Mouse (Mus musculus): ENCODE data around the gene Slc30a9. TPM values are rescaled to one million over a fixed set of nuclear protein-coding genes. Genes with fewer than 3 reads are reported as not detected.

Slc30a9 gene
- total RNA-seq, 2 experiments from 2014 or later, result 174 TPM

DNA sequence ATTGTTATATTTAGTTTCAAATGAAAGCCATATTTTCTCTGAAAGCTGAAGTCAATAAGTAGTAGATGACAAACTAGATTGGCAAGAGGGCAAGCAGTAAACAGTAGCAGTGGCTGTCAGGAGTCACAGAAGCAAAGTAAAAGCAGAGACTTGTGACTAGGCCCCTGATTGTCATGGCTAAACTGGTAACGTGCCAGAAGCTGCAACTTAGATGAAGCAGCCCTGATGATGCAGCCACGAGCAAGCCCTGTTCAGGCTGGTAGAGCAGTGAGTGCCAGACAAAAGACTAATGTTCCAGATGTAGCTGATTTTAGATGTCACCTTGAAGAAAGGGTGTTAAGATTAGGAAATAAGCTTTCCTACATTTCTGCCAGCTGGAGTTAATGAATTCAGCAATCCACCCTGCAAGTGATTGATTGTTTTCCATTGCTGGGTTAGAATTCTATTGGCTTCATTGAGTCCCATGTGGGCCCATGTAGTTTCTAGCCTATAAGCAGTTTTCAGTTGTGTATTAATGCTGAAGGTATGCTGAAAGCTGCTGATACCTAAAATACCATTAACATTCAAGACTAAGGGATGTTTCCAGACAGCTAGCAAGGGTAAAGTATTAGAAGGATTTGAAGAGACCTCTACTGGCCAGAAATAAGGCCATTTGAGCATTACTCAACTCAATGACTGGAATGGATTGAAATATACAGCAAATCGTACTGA, 5.2 kb downstream of the Slc30a9 start:
- no peak for DNase-seq (ENCODE audit: extremely low spot score in 1 of 2, low spot score in 1 of 2)

DNA sequence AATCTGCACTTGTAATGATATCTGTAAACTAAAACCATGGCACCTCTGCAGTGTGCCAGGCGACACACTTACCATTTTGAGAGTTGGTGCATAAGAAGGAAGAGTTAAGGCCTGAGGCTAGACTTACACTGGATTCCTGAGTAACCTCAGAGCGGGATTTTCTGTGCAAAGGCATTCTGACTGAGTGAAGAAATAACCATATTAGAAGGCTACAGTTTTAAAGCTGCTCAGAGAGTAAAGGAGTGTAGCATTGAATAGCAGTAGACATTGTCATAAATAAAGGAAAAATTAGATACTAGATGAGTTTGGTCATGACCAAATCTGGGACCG, 5.7 kb downstream of the Slc30a9 start:
- DNase-seq (ENCODE audit: extremely low spot score in 1 of 2, low spot score in 1 of 2), result no peak

DNA sequence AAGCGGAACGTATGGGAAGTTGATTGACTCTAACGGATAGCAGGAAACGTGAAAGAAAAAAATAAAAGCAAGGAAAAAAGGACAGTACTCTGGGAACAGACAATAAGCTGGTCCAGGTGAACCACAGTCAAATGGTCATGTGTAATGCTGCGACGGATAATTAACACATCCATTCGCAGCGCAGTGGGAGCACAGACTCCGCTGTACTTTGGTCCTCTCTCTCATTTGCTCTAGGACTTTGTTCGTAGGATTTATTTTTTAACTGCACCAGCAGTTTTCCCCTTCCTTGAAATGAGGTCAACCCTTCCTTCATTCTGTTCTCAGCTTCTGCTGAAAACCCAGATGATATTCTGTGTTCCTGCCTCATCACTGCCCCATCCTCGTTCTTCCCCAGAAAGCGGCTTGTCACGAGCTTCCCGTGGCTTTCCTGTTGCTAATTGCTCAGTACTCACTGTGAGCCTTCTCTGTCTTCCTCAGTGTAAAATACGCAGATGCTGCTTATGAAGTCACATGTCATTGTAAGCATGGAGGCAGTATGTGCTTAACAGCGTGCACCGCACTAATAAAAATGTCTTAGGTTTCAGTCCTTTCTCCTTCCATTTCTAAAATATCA, 15.0 kb downstream of the Slc30a9 start:
- DNase-seq (ENCODE audit: extremely low spot score in 1 of 2, low spot score in 1 of 2), result no peak

DNA sequence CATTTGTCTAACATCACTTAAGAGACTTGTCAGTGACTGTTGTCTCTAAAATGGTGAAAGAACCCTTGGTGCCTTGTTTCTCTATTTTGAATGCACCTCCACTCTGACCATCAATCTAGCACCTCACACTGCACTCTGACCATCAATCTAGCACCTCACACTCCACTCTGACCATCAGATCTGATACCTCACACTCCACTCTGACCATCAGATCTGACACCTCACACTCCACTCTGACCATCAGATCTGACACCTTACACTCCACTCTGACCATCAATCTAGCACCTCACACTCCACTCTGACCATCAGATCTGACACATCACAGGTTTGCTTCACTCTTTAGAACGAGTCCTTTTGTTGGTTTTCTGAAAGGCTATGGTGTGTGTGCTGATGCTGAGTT, 17.3 kb downstream of the Slc30a9 start:
- DNase-seq (ENCODE audit: extremely low spot score in 1 of 2, low spot score in 1 of 2), result no peak

DNA sequence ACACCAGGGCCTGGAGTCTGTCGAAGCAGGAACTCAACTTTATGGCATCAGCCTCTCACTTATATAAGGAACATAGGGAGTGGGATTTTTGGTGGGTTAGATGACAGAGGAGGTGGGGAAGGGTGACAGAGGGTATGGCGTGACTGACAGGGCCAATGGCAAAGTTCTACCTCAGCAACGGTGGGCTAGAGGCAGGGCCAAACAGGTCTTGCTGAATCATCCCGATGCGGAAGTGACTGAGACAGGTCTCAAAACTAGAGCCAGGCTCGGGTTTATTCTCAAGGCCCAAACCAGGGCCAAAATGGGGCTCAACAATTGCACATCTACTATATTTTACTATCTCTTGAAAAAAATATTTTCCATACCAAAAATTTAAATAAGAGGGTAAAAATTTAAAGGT, 34.1 kb downstream of the Slc30a9 start:
- DNase-seq (ENCODE audit: extremely low spot score in 1 of 2, low spot score in 1 of 2), result no peak

DNA sequence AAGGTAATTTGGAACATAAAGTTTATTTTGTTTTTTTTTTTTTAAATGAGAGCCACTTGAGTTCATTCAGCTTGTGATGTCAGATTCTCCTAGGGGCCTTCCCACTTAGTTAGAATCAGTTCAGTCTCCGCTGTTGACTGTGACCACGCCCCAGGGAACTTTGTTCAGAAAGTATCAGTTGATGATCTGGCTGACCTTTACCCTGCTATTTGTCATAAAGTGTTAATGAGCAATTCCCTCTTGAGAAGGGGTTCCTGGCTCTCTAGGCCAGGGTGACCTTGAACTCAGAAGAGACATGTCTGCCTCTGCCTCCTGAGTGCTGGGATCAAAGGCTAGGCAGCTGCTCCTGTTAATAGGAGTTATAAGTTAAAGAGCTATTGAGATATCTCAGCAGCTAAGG, 40.3 kb downstream of the Slc30a9 start:
- DNase-seq (ENCODE audit: extremely low spot score in 1 of 2, low spot score in 1 of 2), result no peak

DNA sequence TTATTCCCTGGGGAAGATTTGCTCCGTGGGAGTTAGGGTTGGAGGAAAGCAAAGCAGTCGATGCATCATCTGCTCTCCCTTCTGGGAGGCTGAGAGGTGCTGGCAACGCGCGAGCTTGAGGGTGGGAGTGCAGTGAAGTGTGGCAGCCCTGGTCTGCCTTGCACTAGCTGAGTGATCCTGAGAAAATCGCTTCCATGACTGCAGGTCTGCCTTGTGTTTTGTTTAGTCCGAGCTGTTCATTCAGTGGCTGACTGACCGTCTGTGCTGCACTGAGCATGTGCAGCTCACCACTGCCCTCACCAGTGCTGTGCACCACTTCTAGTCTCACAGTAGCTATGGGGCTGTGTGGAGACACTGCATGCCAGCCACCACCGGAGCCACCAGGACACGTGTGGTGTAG, 42.2 kb downstream of the Slc30a9 start:
- peak in 1 of 2 experiments; percentile 21 for DNase-seq (ENCODE audit: extremely low spot score in 1 of 2, low spot score in 1 of 2)

DNA sequence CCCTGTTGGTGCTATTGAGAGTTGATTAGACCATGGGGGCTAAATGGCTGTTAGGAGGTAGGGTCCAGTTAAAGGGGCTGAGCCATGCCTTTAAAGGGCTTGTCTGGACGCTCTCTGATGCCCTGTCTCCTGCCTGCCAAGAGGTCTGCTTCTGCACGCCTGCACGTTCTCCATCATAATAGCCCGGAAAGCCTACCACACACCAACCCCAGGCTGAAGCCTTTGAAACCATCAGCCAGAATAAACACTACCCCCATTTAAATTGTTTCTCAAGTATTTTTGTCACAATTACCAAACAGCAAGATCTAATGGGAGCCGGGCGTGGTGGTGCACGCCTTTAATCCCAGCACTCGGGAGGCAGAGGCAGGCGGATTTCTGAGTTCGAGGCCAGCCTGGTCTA, 55.6 kb downstream of the Slc30a9 start:
- no peak for DNase-seq (ENCODE audit: extremely low spot score in 1 of 2, low spot score in 1 of 2)

DNA sequence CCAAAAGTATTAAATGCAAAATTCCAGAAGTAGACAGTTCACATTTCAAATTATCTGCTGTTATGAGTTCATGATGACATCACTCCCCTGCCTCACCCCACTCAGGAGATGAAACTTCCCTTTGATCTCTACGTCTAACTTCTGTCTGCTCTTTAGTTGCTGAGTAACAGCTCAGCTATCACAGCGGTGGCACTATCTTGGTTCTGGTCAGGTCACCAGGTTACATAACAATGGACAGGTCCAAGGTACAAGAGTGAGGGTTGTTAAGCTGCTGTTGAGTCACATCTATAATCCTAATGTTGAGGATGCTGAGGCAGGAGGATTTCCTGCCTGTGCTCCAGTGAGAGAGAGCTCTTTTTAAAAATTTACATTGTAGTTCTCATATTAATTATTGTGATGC, 56.2 kb downstream of the Slc30a9 start:
- no peak for DNase-seq (ENCODE audit: extremely low spot score in 1 of 2, low spot score in 1 of 2)

DNA sequence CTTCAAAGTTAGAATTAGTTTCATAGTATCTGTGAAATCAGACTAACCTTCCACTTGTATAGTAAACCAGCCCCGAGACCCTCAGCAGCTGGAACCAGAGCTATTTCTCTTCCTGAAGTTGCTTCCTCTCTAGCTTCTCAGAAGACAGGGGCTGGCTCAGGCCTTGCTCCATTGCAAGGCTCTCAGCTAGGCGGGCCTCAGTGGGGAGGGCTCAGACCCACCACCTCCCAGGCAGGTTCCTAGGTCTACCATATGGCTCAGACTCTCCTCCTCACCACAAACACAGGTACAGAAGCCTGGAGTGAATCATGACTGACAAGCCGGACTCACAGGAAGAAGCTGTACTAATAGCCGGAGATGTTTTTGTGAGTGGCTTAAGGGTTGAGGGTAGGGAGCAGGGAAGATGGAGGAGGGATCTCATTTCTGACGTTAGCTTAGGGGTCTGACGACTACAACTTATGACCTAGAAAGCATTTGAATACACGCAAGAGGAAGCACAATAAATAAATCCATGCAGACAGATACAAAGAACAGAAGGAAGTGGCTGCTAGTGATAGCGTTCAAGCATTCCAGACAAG, 70.4 kb downstream of the Slc30a9 start:
- no peak for DNase-seq (ENCODE audit: extremely low spot score in 1 of 2, low spot score in 1 of 2)

DNA sequence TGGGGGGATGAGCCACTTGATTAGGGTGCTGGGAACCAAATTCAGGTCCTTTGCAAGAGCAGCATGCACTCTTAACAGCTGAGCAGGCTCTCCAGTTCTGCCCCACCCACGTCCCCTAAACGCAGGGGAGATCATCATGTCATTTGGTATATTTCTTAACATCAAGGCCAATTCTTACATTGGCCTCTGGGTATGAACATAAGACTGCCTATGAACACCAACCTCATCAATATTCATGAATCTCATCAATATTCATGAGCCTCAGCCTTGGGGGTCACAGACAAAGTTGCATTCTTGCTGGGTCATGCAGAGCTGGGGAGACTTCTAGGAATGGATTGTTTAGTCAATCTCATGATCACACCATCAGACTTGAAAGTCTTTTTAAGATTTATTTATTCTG, 74.9 kb downstream of the Slc30a9 start:
- DNase-seq (ENCODE audit: extremely low spot score in 1 of 2, low spot score in 1 of 2), result no peak

DNA sequence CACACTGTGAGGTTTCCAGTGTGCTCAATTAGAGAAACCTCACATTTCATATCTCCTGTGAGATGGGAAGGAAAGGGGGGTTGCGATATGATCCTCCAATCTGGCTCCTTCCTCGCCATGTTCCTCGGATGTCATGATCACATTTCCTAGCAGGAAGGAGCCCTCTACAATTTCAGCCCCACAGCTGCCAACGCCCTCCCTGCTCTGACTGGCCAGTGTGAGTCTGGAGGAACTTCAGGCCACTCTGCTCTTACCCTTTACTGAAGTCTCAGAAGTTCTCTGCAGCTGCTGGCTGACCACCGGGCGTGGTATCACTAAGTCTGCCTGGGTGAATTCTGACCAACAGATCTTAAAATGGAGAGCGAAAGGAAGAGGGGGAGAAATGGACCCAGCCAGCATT, 75.8 kb downstream of the Slc30a9 start:
- no peak for DNase-seq (ENCODE audit: extremely low spot score in 1 of 2, low spot score in 1 of 2)

DNA sequence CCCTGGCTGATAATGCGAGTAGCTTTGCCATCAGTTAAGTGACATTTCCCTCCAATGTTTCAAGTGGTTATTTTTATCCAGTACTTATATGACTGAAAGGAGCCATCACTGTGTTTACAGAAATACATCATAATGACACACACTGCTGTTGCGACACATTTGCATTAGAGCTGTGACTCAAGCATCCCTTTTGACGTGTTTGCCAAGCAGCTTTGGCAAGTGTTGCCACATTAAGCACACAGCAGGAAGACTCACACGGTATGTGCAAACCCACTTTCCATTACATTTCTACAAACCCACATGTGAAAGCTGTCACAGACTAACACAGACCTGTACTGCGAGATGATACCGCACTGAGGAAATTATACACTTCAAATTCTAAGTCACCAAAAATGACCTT, 87.2 kb downstream of the Slc30a9 start:
- DNase-seq (ENCODE audit: extremely low spot score in 1 of 2, low spot score in 1 of 2), result no peak

DNA sequence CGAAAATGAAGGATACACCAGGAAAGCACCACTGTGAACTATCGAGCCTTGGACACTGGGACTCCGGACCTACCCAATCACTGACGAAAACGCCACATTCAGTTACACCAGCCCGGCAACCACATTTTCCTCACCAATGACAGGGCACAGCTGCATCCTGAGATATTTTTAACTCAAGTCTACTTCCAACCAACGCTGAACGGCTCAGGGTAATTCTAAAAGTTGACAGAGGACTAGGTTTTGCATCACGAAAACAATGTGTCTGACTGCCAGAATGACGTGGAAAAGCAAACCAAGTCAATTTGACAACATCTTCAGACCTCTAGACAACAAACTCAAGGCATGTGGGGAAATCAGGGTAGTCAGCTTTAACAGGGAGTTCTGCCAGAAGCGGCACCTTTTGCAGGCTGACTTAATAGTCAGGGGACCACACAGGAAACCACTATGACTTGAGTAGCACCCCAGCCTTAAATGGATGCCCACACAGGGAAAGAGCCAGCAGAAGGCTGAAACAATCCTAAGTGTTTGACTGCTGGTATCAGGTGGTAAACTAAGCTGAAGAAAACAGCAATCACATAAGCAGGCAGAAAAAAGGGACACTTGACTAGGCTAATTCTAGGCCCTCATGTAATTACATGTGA, 88.6 kb downstream of the Slc30a9 start:
- DNase-seq (ENCODE audit: extremely low spot score in 1 of 2, low spot score in 1 of 2), result no peak

DNA sequence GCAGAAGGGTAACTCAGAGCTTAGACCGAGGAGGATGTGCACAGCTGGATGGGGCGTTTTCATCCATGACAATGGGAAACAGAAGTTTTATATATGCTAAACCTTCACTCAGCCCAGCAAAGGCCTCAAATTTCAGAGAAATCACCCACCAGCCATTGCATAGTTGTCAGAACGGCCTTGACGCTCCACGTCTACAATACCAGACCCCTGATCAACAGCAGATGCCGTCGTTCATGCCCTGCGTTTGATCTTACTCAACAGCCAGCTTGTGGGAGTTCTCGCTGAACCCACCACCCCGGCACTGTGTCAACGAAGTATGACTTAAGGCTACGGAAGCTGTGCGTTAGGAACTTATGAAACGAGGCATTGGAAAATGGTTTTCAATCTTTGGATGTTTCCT, 90.4 kb downstream of the Slc30a9 start:
- DNase-seq (ENCODE audit: extremely low spot score in 1 of 2, low spot score in 1 of 2), result no peak

DNA sequence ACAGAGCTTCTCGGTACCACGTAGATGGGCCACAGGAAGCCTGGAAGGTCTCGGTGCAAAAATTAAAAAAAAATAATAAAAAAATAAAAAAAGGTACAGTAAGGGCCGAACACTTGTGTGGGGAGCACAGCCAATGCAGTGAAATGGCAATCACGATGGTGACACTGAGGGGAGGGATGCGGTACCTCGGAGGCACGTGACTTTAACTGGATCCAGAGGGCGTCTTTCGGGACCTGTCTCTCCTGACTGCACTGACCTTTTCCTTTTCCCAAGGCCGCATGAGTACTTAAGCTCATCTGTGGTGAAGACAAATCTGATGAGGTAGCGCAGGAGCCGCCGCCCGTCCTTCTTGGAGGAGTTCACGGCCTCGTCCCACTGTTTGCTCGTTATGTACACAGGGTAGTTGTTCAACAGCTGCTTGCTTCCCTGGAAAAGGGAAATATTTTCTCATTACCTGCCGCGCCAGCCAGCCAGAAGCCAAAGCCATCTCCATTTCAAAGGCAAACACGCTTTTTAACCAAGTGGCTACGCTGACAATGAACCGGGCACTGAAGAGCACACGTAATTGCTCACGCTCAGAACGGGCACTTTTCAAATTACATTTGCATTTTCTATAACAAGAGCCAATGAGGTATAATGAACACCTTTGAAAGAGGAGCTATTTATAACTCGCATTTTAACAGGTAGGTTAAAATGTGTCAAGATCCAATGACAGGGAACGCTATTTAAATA, 93.3 kb downstream of the Slc30a9 start:
- DNase-seq (ENCODE audit: extremely low spot score in 1 of 2, low spot score in 1 of 2), result no peak

DNA sequence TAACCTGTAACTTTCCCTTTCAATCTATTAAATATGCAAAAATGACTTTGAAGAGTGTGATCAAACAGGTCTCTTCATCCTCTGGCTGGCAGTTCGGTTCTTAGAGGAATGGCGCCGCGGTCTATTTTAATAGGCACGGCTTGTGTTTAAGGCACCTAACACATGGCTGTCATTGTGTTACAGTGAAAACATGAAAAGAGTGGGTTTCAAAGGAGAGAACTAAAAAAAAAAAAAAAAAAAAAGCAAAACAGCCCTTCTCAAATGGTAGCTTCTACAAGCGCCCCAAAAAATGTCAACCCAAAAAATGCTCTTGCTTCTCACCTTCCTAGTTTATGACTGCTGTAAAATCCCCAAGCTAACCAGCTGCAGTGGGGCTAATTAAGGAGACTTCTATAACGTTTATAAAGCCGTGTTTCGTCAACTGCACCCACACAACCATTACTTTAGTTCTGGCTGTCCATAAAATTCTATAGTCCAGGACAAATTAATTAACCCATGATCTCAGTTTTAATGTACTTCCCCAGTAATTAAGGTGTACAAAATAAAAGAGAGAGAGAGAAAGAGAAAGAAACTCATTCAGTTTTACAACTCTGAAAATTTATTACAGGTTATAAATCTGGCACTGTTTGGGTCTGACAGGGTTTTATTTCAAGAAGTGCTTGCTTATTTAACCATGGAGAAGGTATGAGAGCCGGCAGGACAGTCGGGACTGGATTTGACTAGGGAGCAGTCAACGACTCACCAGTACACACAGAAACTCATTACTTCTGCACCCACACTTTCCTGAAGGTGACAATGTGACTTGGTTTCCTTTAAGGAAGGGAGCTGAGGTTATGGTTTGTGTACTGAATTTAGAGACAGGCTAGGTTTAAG, 94.1 kb downstream of the Slc30a9 start:
- DNase-seq (ENCODE audit: extremely low spot score in 1 of 2, low spot score in 1 of 2), result no peak

DNA sequence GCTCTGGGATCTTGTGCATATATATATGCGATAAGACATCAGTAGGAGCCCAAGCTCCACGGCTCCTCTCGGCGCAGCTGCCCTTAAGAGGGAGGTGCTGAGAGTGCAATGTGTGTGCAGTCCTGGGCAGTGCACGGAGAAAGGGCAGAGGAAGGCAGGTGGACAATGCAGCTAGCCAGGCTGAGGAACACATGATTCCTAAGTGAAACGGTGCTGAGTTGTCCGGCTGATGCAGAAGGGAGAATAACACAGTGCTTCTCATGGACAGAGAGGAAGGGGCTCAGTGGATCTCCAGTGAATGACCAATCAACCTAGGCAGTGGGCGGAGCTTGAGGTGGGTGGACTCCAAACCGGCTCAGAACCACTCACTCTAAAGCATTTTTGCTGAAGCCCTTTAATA, 94.9 kb downstream of the Slc30a9 start:
- DNase-seq (ENCODE audit: extremely low spot score in 1 of 2, low spot score in 1 of 2), result no peak

DNA sequence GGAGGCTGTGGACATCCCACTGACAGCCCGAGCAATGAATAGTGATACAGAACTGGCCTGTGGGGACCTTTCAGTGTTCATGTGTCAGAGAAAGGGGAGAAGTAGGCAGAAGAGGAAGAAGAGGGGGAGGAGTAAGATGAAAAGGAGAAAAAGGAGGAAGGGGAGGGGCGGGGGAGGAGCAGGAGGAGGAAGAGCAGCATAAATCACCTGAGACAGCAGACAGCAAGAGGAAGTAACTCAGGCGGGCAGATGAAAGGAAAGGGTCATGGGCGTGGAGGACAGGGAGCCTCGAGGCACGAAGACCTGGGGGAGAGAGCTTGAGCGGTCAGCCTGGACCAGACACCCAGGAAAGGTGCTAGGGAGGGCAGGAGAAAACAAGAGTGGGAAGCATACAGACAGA, 97.6 kb downstream of the Slc30a9 start:
- no peak for DNase-seq (ENCODE audit: extremely low spot score in 1 of 2, low spot score in 1 of 2)

DNA sequence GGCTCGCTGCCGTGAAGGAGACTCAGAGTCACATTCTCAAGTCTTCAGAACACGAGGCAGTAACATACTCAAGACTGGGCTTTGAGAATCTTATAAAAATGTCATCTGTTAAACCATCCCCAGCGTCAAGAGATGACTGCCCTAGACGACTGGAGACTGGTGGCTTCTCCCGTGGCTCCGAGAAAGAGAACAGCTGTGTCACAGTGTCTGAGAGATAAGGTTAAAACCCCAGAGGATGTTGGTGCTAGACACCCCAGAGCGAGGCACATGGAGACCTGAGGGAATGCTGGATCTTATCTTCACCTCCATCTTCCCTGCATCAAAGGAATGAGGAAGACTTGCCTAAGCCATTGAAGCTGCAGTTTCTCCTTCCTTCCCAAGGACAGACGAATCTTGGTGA, 98.2 kb downstream of the Slc30a9 start:
- DNase-seq (ENCODE audit: extremely low spot score in 1 of 2, low spot score in 1 of 2), result no peak
